Mouse (Mus musculus) CD4-positive helper T cell, adult 2 months (primary cell): ENCODE results near the gene Elfn1.
"Not testable (repeated sequence)": the region's sequence is repeated elsewhere in the genome, so short reads cannot be mapped to it uniquely, and the experiment has no call there.

Source experiments
- DNase-seq: peaks from one replicate; pipeline ENCODE4 v3.0.0-alpha.2; 2012; ENCODE audit warnings: low read depth, missing footprints, low spot score

The Elfn1 gene

GRCm38 (mm10) chr5:139970186-139970631 lies 62.5 kb downstream of the Elfn1 start:
- peak; percentile 28 for DNase-seq

- DNase-seq = no peak
Measured at GRCm38 (mm10) chr5:139976584-139976983, 68.8 kb downstream of the Elfn1 start.

- no peak for DNase-seq
Measured at GRCm38 (mm10) chr5:139977476-139977875, 69.7 kb downstream of the Elfn1 start.

- DNase-seq = no peak
Measured at GRCm38 (mm10) chr5:139978525-139979276, 71.0 kb downstream of the Elfn1 start.

- DNase-seq = no peak
Measured at GRCm38 (mm10) chr5:139979371-139979770, 71.6 kb downstream of the Elfn1 start.

GRCm38 (mm10) chr5:139981976-139982375 lies 74.2 kb downstream of the Elfn1 start:
- no peak for DNase-seq

- no peak for DNase-seq
Measured at GRCm38 (mm10) chr5:139985073-139985746, 77.5 kb downstream of the Elfn1 start.

- DNase-seq = no peak
Measured at GRCm38 (mm10) chr5:139991531-139991930, 83.8 kb downstream of the Elfn1 start.

- not testable (repeated sequence) for DNase-seq
Measured at GRCm38 (mm10) chr5:139998321-139998720, 90.6 kb downstream of the Elfn1 start.

- no peak for DNase-seq
Measured at GRCm38 (mm10) chr5:139998916-139999315, 91.2 kb downstream of the Elfn1 start.

- DNase-seq = no peak
Measured at GRCm38 (mm10) chr5:140002541-140002940, 94.8 kb downstream of the Elfn1 start.

GRCm38 (mm10) chr5:140006861-140007260 lies 99.1 kb downstream of the Elfn1 start:
- no peak for DNase-seq

- DNase-seq = no peak
Measured at GRCm38 (mm10) chr5:140007656-140008522, 100.1 kb downstream of the Elfn1 start.

- no peak for DNase-seq
Measured at GRCm38 (mm10) chr5:140008523-140008806, 100.7 kb downstream of the Elfn1 start.

GRCm38 (mm10) chr5:140009083-140009655 lies 101.4 kb downstream of the Elfn1 start:
- no peak for DNase-seq

- no peak for DNase-seq
Measured at GRCm38 (mm10) chr5:140010405-140010804, 102.7 kb downstream of the Elfn1 start.

GRCm38 (mm10) chr5:140012286-140012967 lies 104.7 kb downstream of the Elfn1 start:
- DNase-seq = no peak

GRCm38 (mm10) chr5:140013652-140014051 lies 105.9 kb downstream of the Elfn1 start:
- DNase-seq = no peak

GRCm38 (mm10) chr5:140016896-140017295 lies 109.2 kb downstream of the Elfn1 start:
- no peak for DNase-seq

GRCm38 (mm10) chr5:140018780-140019179 lies 111.0 kb downstream of the Elfn1 start:
- DNase-seq = no peak

GRCm38 (mm10) chr5:140019616-140020015 lies 111.9 kb downstream of the Elfn1 start:
- no peak for DNase-seq
